Mouse (Mus musculus) heart, embryonic 11.5 days (tissue): ENCODE results near the gene Ankrd40. TPM values are rescaled to one million over a fixed set of nuclear protein-coding genes. Genes with fewer than 3 reads are reported as not detected.

Experiments used
- ATAC-seq: fragments of 200-750 bp; cut with Nextera tagmentation; replicated peaks from 2 replicates; pipeline ENCODE4 v1.8.0; 2017; ENCODE audit warnings: moderate library complexity; ENCODE audit not compliant: insufficient number of reproducible peaks, low FRiP score, low TSS enrichment
- H3K27ac ChIP-seq: fragments of 300-500 bp; sonication (generic); 2 replicates; pipeline ENCODE4 v1.5.1; 2014; ENCODE audit warnings: mild to moderate bottlenecking, low read depth, low read length
- H3K27me3 ChIP-seq: fragments of 300-500 bp; sonication (generic); 2 replicates; pipeline ENCODE4 v1.6.1; 2014; ENCODE audit warnings: mild to moderate bottlenecking, low read length, mixed read lengths; ENCODE audit not compliant: control insufficient read depth, insufficient read depth
- H3K36me3 ChIP-seq: fragments of 300-500 bp; sonication (generic); 2 replicates; pipeline ENCODE4 v1.6.1; 2014; ENCODE audit warnings: mild to moderate bottlenecking, low read length, moderate library complexity, mixed read lengths; ENCODE audit not compliant: control insufficient read depth, insufficient read depth
- H3K4me1 ChIP-seq: fragments of 300-500 bp; sonication (generic); 2 replicates; pipeline ENCODE4 v1.6.1; 2014; ENCODE audit warnings: low read length; ENCODE audit not compliant: control insufficient read depth, insufficient read depth
- H3K4me2 ChIP-seq: fragments of 300-500 bp; sonication (generic); 2 replicates; pipeline ENCODE4 v1.6.1; 2014; ENCODE audit warnings: mild to moderate bottlenecking, moderate library complexity
- H3K4me3 ChIP-seq: fragments of 300-500 bp; sonication (generic); 2 replicates; pipeline ENCODE4 v1.5.1; 2014; ENCODE audit warnings: low read depth, low read length
- H3K9ac ChIP-seq: fragments of 300-500 bp; sonication (generic); 2 replicates; pipeline ENCODE4 v1.6.1; 2014; ENCODE audit warnings: mild to moderate bottlenecking, low read depth, low read length, moderate library complexity
- H3K9me3 ChIP-seq: fragments of 300-500 bp; sonication (generic); replicated peaks from 2 replicates; pipeline ENCODE4 v1.6.1; 2016; ENCODE audit warnings: low read length; ENCODE audit not compliant: control insufficient read depth
- WGBS: fragments of 180-500 bp; shearing (Covaris S2); extraction: QIAGEN DNeasy Blood & Tissue Kit; methylation state at CpG from one replicate; pipeline ENCODE4 v1.1.7; 2014; ENCODE audit not compliant: insufficient replicate concordance; 5-methylcytosine and 5-hydroxymethylcytosine counted together
- polyA plus RNA-seq: library from polyadenylated mRNA; unstranded; fragments of >200 nt; fragmentation: Nextera tagmentation; extraction: Ambion mirVana; gene quantifications from 2 replicates; pipeline ENCODE4 v1.2.1, GENCODE M21; 2014

Ankrd40 gene
- polyA plus RNA-seq, 1 experiment from 2014 or later: 34.9 TPM

- H3K4me1 ChIP-seq: 0 out of 2 replicates have a peak, but pooled peaks cover 2% of the 10 kb centered on the region
- no peaks in the 10 kb centered on the region for H3K9me3 ChIP-seq
- 13% methylated on average over 3 of the region's 3 CpGs for WGBS
- no peak for ATAC-seq
- no peaks in the 10 kb centered on the region for H3K36me3 ChIP-seq
- peaks cover 12% of the 10 kb centered on the region for H3K27me3 ChIP-seq
- H3K4me3 ChIP-seq: no peak overlapping the region
- H3K27ac ChIP-seq: no peak overlapping the region
- H3K4me2 ChIP-seq: no peak overlapping the region
- H3K9ac ChIP-seq: no peak overlapping the region
Observed at GRCm38 (mm10) chr11:94351094-94351493, 23.3 kb downstream of the Ankrd40 start.

GRCm38 (mm10) chr11:94355521-94356217 is 27.9 kb downstream of the Ankrd40 start:
- no peak for ATAC-seq
- Histone ChIP-seq H3K4me3 (no peak overlapping the region), H3K4me1 (0 out of 2 replicates have a peak, but pooled peaks cover 2% of the 10 kb centered on the region), H3K4me2 (no peak overlapping the region), H3K9me3 (no peaks in the 10 kb centered on the region), H3K36me3 (no peaks in the 10 kb centered on the region), H3K27me3 (peaks cover 12% of the 10 kb centered on the region), H3K27ac (no peak overlapping the region), H3K9ac (no peak overlapping the region)
- 79% methylated on average over 9 of the region's 9 CpGs for WGBS

- Histone ChIP-seq H3K4me2 (no peak overlapping the region), H3K4me1 (no peaks in the 10 kb centered on the region), H3K27ac (no peak overlapping the region), H3K9me3 (no peaks in the 10 kb centered on the region), H3K4me3 (no peak overlapping the region), H3K36me3 (no peaks in the 10 kb centered on the region), H3K27me3 (no peaks in the 10 kb centered on the region; the same call in 1 of the 2 replicates), H3K9ac (no peak overlapping the region)
- WGBS: 88% methylated on average over 12 of the region's 12 CpGs
- no peak for ATAC-seq
Observed at GRCm38 (mm10) chr11:94359168-94359567, 31.4 kb downstream of the Ankrd40 start.

- Histone ChIP-seq H3K27me3 (no peaks in the 10 kb centered on the region; the same call in 1 of the 2 replicates), H3K9ac (no peak overlapping the region), H3K36me3 (no peaks in the 10 kb centered on the region), H3K4me3 (no peak overlapping the region), H3K9me3 (no peaks in the 10 kb centered on the region), H3K27ac (no peak overlapping the region), H3K4me1 (no peaks in the 10 kb centered on the region), H3K4me2 (no peak overlapping the region)
- no peak for ATAC-seq
- 84% methylated on average over 14 of the region's 14 CpGs for WGBS
Observed at GRCm38 (mm10) chr11:94361166-94361870, 33.5 kb downstream of the Ankrd40 start.

- ATAC-seq: no peak
- 93% methylated on average over 5 of the region's 5 CpGs for WGBS
- Histone ChIP-seq H3K4me2 (no peak overlapping the region), H3K36me3 (no peaks in the 10 kb centered on the region), H3K4me3 (no peak overlapping the region), H3K9ac (no peak overlapping the region), H3K27ac (no peak overlapping the region), H3K27me3 (no peaks in the 10 kb centered on the region; the same call in 1 of the 2 replicates), H3K4me1 (no peaks in the 10 kb centered on the region), H3K9me3 (no peaks in the 10 kb centered on the region)
Observed at GRCm38 (mm10) chr11:94362101-94362500, 34.3 kb downstream of the Ankrd40 start.

GRCm38 (mm10) chr11:94363690-94364089 is 35.9 kb downstream of the Ankrd40 start:
- 74% methylated on average over 7 of the region's 7 CpGs for WGBS
- ATAC-seq: no peak
- H3K9me3 ChIP-seq: no peaks in the 10 kb centered on the region

GRCm38 (mm10) chr11:94365340-94365739 is 37.5 kb downstream of the Ankrd40 start:
- no peaks in the 10 kb centered on the region for H3K36me3 ChIP-seq
- H3K27me3 ChIP-seq: peaks cover 3% of the 10 kb centered on the region; the same call in 1 of the 2 replicates
- no peak overlapping the region for H3K9ac ChIP-seq
- no peaks in the 10 kb centered on the region for H3K9me3 ChIP-seq
- no peak overlapping the region for H3K27ac ChIP-seq
- 48% methylated on average over 3 of the region's 3 CpGs for WGBS
- no peak overlapping the region for H3K4me3 ChIP-seq
- no peak overlapping the region for H3K4me2 ChIP-seq
- 0 out of 2 replicates have a peak, but pooled peaks cover under 1% of the 10 kb centered on the region for H3K4me1 ChIP-seq
- no peak for ATAC-seq

More at GRCm38 (mm10) chr11:94363690-94364089, 35.9 kb downstream of the Ankrd40 start:
- Histone ChIP-seq H3K4me3 (no peak overlapping the region), H3K4me2 (no peak overlapping the region), H3K36me3 (no peaks in the 10 kb centered on the region), H3K27ac (no peak overlapping the region), H3K4me1 (no peaks in the 10 kb centered on the region), H3K27me3 (peaks cover 3% of the 10 kb centered on the region; the same call in 1 of the 2 replicates), H3K9ac (no peak overlapping the region)

GRCm38 (mm10) chr11:94369981-94370380 is 42.2 kb downstream of the Ankrd40 start:
- H3K27me3 ChIP-seq: peaks cover 15% of the 10 kb centered on the region
- ATAC-seq: no peak
- H3K4me1 ChIP-seq: 0 out of 2 replicates have a peak, but pooled peaks cover 7% of the 10 kb centered on the region
- no peaks in the 10 kb centered on the region for H3K36me3 ChIP-seq
- no peak overlapping the region for H3K9ac ChIP-seq
- 71% methylated on average over 6 of the region's 6 CpGs for WGBS
- H3K27ac ChIP-seq: no peak overlapping the region
- H3K9me3 ChIP-seq: no peaks in the 10 kb centered on the region
- H3K4me3 ChIP-seq: no peak overlapping the region
- no peak overlapping the region for H3K4me2 ChIP-seq
